Mouse (Mus musculus): ENCODE results near the gene Gm128. TPM values are rescaled to one million over a fixed set of nuclear protein-coding genes. Genes with fewer than 3 reads are reported as not detected.

Gm128 gene
- polyA plus RNA-seq, 1 experiment, result 0.04 TPM

GRCm38 (mm10) chr3:95223041-95223440 is 18.4 kb downstream of the Gm128 start:
- H3K36me3 ChIP-seq (ENCODE audit: control insufficient read depth, insufficient read depth), result peaks cover 37% of the 10 kb centered on the region

GRCm38 (mm10) chr3:95218466-95219137 is 22.8 kb downstream of the Gm128 start:
- Histone ChIP-seq H3K27me3 (ENCODE audit: control insufficient read depth, insufficient read depth, insufficient read length) (no peaks in the 10 kb centered on the region), H3ac (ENCODE audit: control insufficient read depth, insufficient read length) (no peak overlapping the region), H3K4me2 (ENCODE audit: low read depth) (peak overlapping the region; percentile 75), H3K36me3 (ENCODE audit: control insufficient read depth, insufficient read depth) (peaks cover 39% of the 10 kb centered on the region), H3K79me2 (ENCODE audit: control insufficient read depth, insufficient read depth) (peaks cover 25% of the 10 kb centered on the region), H3K4me3 (peak overlapping the region; percentile 79)
- TF ChIP-seq CEBPB (IDR thresholded peaks at IDR 0.05; ENCODE audit: insufficient read depth, poor library complexity, severe bottlenecking) (no peak), E2F4 (IDR thresholded peaks at IDR 0.05; ENCODE audit: insufficient read depth) (no peak), USF1 (IDR thresholded peaks at IDR 0.05; ENCODE audit: low read depth) (no peak)

More at GRCm38 (mm10) chr3:95223041-95223440, 18.4 kb downstream of the Gm128 start:
- Histone ChIP-seq H3K4me3 (no peak overlapping the region), H3K27me3 (ENCODE audit: control insufficient read depth, insufficient read depth, insufficient read length) (no peaks in the 10 kb centered on the region), H3K4me2 (ENCODE audit: low read depth) (no peak overlapping the region), H3K79me2 (ENCODE audit: control insufficient read depth, insufficient read depth) (peaks cover 57% of the 10 kb centered on the region), H3ac (ENCODE audit: control insufficient read depth, insufficient read length) (no peak overlapping the region)
- TF ChIP-seq TCF12 (IDR thresholded peaks at IDR 0.05; ENCODE audit: insufficient read depth, poor library complexity, severe bottlenecking) (no peak), MAX (IDR thresholded peaks at IDR 0.05; ENCODE audit: low read depth) (no peak), MYOG (IDR thresholded peaks at IDR 0.05; ENCODE audit: control insufficient read depth in 1 of 3, insufficient read depth in 1 of 3, insufficient read length in 2 of 3, low read depth in 2 of 3) (no peak), POLR2AphosphoS2 (IDR thresholded peaks at IDR 0.05; ENCODE audit: insufficient read length, low read depth) (no peak), MYOD1 (IDR thresholded peaks at IDR 0.05; ENCODE audit: control insufficient read depth in 1 of 3, insufficient read length in 2 of 3, low read depth in 2 of 3) (no peak), POLR2A (IDR thresholded peaks at IDR 0.05; ENCODE audit: insufficient read length, low read depth) (no peak), USF1 (IDR thresholded peaks at IDR 0.05; ENCODE audit: low read depth) (no peak), CEBPB (IDR thresholded peaks at IDR 0.05; ENCODE audit: insufficient read depth, poor library complexity, severe bottlenecking) (no peak), SRF (IDR thresholded peaks at IDR 0.05; ENCODE audit: control insufficient read depth, insufficient read length, low read depth) (no peak), E2F4 (IDR thresholded peaks at IDR 0.05; ENCODE audit: insufficient read depth) (no peak), TCF3 (IDR thresholded peaks at IDR 0.05; ENCODE audit: insufficient read length, low read depth) (no peak), REST (IDR thresholded peaks at IDR 0.05; ENCODE audit: insufficient read depth, insufficient read length) (no peak)

- Histone ChIP-seq H3K4me3 (peak within 1 kb of the TSS; percentile 79), H3ac (ENCODE audit: control insufficient read depth, insufficient read length) (peak within 1 kb of the TSS; percentile 43), H3K79me2 (ENCODE audit: control insufficient read depth, insufficient read depth) (peaks cover 25% of the 10 kb centered on the region), H3K4me2 (ENCODE audit: low read depth) (peak within 1 kb of the TSS; percentile 89), H3K27me3 (ENCODE audit: control insufficient read depth, insufficient read depth, insufficient read length) (no peaks in the 10 kb centered on the region), H3K36me3 (ENCODE audit: control insufficient read depth, insufficient read depth) (peaks cover 42% of the 10 kb centered on the region)
- TF ChIP-seq MYOD1 (IDR thresholded peaks at IDR 0.05; ENCODE audit: control insufficient read depth in 1 of 3, insufficient read length in 2 of 3, low read depth in 2 of 3), result peak in 1 of 3 experiments; percentile 52
- TF ChIP-seq CEBPB (IDR thresholded peaks at IDR 0.05; ENCODE audit: insufficient read depth, poor library complexity, severe bottlenecking), result no peak
- peak; percentile 16 for TF ChIP-seq SRF (IDR thresholded peaks at IDR 0.05; ENCODE audit: control insufficient read depth, insufficient read length, low read depth)
- TF ChIP-seq POLR2A (IDR thresholded peaks at IDR 0.05; ENCODE audit: insufficient read length, low read depth), result peak; percentile 93
- TF ChIP-seq E2F4 (IDR thresholded peaks at IDR 0.05; ENCODE audit: insufficient read depth), result peak; percentile 82
- TF ChIP-seq TCF3 (IDR thresholded peaks at IDR 0.05; ENCODE audit: insufficient read length, low read depth), result no peak
- no peak for TF ChIP-seq MAX (IDR thresholded peaks at IDR 0.05; ENCODE audit: low read depth)
- no peak for TF ChIP-seq TCF12 (IDR thresholded peaks at IDR 0.05; ENCODE audit: insufficient read depth, poor library complexity, severe bottlenecking)
- peak in 1 of 3 experiments; percentile 39 for TF ChIP-seq MYOG (IDR thresholded peaks at IDR 0.05; ENCODE audit: control insufficient read depth in 1 of 3, insufficient read depth in 1 of 3, insufficient read length in 2 of 3, low read depth in 2 of 3)
- TF ChIP-seq POLR2AphosphoS2 (IDR thresholded peaks at IDR 0.05; ENCODE audit: insufficient read length, low read depth), result peak; percentile 99
These were observed 23.9 kb downstream of the Gm128 start, which contains the start of gene Gabpb2 for GRCm38 (mm10) chr3:95217255-95218134. Gabpb2 (minus strand) TSS chr3:95217916.

- TF ChIP-seq CEBPB (IDR thresholded peaks at IDR 0.05; ENCODE audit: insufficient read depth, poor library complexity, severe bottlenecking) (no peak), USF1 (IDR thresholded peaks at IDR 0.05; ENCODE audit: low read depth) (no peak), MYOD1 (IDR thresholded peaks at IDR 0.05; ENCODE audit: control insufficient read depth in 1 of 3, insufficient read length in 2 of 3, low read depth in 2 of 3) (no peak), SRF (IDR thresholded peaks at IDR 0.05; ENCODE audit: control insufficient read depth, insufficient read length, low read depth) (no peak), POLR2AphosphoS2 (IDR thresholded peaks at IDR 0.05; ENCODE audit: insufficient read length, low read depth) (no peak), MYOG (IDR thresholded peaks at IDR 0.05; ENCODE audit: control insufficient read depth in 1 of 3, insufficient read depth in 1 of 3, insufficient read length in 2 of 3, low read depth in 2 of 3) (no peak), TCF3 (IDR thresholded peaks at IDR 0.05; ENCODE audit: insufficient read length, low read depth) (no peak), TCF12 (IDR thresholded peaks at IDR 0.05; ENCODE audit: insufficient read depth, poor library complexity, severe bottlenecking) (no peak), POLR2A (IDR thresholded peaks at IDR 0.05; ENCODE audit: insufficient read length, low read depth) (no peak), E2F4 (IDR thresholded peaks at IDR 0.05; ENCODE audit: insufficient read depth) (no peak), REST (IDR thresholded peaks at IDR 0.05; ENCODE audit: insufficient read depth, insufficient read length) (no peak), MAX (IDR thresholded peaks at IDR 0.05; ENCODE audit: low read depth) (no peak)
- Histone ChIP-seq H3K79me2 (ENCODE audit: control insufficient read depth, insufficient read depth) (peaks cover 23% of the 10 kb centered on the region), H3K36me3 (ENCODE audit: control insufficient read depth, insufficient read depth) (peaks cover 38% of the 10 kb centered on the region), H3K27me3 (ENCODE audit: control insufficient read depth, insufficient read depth, insufficient read length) (no peaks in the 10 kb centered on the region), H3ac (ENCODE audit: control insufficient read depth, insufficient read length) (peak overlapping the region; percentile 43), H3K4me3 (peak overlapping the region; percentile 79), H3K4me2 (ENCODE audit: low read depth) (peak overlapping the region; percentile 89)
These were observed 24.6 kb downstream of the Gm128 start for GRCm38 (mm10) chr3:95216655-95217254.
